Mouse (Mus musculus) gastrocnemius, adult 2 months (tissue): ENCODE data around the gene Dnm3. TPM values are rescaled to one million over a fixed set of nuclear protein-coding genes. Genes with fewer than 3 reads are reported as not detected.

Source experiments
- DNase-seq: peaks from one replicate; pipeline ENCODE4 v3.0.0; 2022
- H3K27ac ChIP-seq: fragments of 200-600 bp; 2 replicates; pipeline ENCODE4 v1.8.1; 2022; ENCODE audit warnings: mild to moderate bottlenecking
- H3K4me3 ChIP-seq: fragments of 200-600 bp; 2 replicates; pipeline ENCODE4 v1.8.1; 2022; ENCODE audit warnings: mild to moderate bottlenecking, moderate library complexity
- CTCF ChIP-seq: fragments of 200-600 bp; IDR thresholded peaks from 2 replicates; pipeline ENCODE4 v1.8.1; 2022; ENCODE audit warnings: antibody characterized with exemption, mild to moderate bottlenecking, moderate library complexity
- intact Hi-C: fragments of 180-260 bp; cut with DNase I; formaldehyde crosslinking; loops from one replicate; pipeline ENCODE4 v1.15.1; 2025
- total RNA-seq, 2 experiments: library from RNA; stranded (reverse); gene quantifications; 2 replicates each; pipeline ENCODE4 v1.2.3; 2021

The Dnm3 gene
- total RNA-seq, 2 experiments from 2014 or later: 6.5 to 8.7 TPM

DNA sequence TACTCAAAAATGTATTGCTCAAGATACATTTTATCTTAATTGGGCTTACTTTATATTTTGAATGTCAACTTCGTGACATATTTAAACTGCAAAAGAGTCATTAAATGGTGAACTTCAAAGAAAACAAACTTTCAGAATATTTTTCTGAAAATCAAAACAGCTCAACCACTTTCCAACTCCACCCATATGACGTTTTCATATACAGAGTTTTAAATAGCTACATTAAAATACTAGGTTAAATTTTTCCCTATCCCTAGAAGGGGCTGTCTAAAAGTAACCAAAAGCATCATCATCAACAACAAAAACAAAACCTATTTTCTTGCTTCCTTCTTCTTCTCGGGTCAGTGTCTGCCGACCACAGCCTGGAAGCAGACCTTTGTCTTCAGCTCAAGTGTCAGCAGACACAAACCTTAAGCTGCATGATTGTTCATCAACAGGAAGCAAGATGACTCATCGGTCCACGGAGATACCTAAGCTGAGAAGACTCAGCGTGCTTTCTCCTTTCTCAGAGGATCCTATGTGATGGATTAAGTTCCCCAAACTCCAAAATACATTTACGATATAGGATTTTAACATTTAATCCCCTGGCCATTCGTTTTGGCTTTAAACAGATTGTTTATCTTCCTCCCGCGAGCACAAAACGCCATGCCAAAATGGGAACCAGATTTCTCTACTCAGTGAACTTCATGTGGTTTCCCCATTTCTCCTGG is 270.7 kb downstream of the Dnm3 start:
- peak overlapping the region; percentile 64 for H3K4me3 ChIP-seq
- peak overlapping the region; percentile 73 for H3K27ac ChIP-seq
- TF ChIP-seq CTCF: no peak
- intact Hi-C loops: no loop called here
- DNase-seq: peak; percentile 35

GRCm38 (mm10) chr1:162202465-162203348 is 275.1 kb downstream of the Dnm3 start:
- no peak for TF ChIP-seq CTCF
- intact Hi-C loops: no loop called here
- no peak overlapping the region for H3K4me3 ChIP-seq
- no peak for DNase-seq
- H3K27ac ChIP-seq: peak overlapping the region; percentile 28; the same call in 1 of the 2 replicates

DNA sequence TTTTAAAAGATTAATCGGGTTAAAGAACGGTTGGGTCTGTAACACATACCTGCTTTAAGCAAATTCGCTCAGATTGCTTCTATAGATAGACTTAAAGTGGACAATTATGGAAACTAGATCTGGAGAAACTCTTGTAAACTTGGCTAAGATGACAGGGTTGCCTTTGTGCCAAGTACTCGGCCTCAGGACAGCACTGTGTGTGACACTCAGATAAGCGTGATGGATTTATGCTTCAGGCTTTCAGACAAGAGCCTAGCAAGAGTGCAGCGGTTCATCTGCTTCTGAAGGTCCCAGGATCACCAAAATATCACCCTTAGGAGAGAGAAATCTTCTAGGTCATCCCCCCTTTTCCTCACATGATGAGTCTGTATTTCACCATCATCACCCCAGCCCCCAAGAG is 277.4 kb downstream of the Dnm3 start:
- TF ChIP-seq CTCF: no peak
- no peak overlapping the region for H3K4me3 ChIP-seq
- DNase-seq: no peak
- no peak overlapping the region for H3K27ac ChIP-seq
- intact Hi-C loops: no loop called here

DNA sequence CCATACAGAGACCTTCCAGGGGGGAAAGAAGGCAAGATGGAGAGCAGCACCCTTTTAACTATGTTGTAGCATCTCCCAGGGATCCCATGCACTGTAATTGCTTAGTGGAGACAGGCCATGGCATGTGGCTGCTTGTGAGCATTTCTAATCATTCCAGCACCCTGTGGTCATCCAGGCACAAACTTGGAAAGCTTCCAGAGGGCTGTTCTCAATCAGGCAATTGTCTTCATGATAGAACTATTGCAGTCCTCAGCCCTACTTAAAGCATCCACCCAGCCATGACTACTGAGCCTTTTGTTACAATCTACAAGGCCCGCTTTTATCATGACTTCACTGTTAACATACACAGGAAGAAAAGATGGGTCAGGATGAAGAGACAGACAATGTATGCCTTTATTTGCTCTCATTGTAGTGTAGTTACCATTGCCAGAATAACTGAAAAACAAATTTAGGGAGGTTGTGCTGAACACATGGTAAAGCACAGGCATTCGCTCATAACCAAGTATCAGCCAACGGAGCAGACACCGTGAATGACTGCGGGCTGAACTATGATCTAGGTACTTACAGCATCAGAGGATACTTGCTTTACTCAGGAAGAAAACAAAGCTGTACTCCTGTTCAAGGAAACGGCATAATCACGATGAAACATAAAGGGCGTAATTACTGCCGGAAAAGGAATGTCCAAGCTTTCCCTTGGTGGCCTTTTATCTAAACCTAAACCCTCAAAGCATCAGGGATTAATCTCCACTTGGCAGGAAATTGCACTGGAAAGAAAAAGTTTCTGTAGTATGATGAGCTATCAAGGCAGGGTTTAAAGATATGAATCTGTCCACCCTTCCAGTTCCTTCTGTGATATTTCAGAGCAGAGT is 280.8 kb downstream of the Dnm3 start:
- Histone ChIP-seq H3K4me3 (no peak overlapping the region), H3K27ac (no peak overlapping the region)
- DNase-seq: no peak
- intact Hi-C loops: no loop called here
- no peak for TF ChIP-seq CTCF

DNA sequence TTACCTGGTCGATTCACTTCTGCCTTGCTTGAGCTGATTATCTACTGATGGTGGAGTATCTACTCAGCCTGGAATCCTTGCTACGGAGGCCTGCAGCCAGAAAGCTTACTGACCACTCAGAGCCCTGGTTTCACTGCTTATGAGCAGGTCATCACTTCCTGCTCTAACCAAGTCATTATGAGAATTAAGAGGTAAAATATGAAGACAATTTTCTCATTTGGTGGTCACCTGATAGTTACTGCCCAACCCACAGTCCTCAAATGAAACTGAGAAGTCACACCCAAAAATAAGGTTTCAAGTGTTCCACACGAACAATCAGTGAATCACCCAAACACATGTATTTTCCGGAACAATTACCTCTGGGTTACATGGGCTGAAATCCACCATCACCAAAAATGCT is 289.1 kb downstream of the Dnm3 start:
- intact Hi-C loops: no loop called here
- no peak overlapping the region for H3K4me3 ChIP-seq
- no peak for DNase-seq
- H3K27ac ChIP-seq: no peak overlapping the region; the same call in 1 of the 2 replicates
- TF ChIP-seq CTCF: no peak

GRCm38 (mm10) chr1:162187352-162188120 is 290.3 kb downstream of the Dnm3 start:
- H3K27ac ChIP-seq: peak overlapping the region; percentile 78
- peak overlapping the region; percentile 31 for H3K4me3 ChIP-seq
- intact Hi-C loops: no loop called here
- peak; percentile 29 for DNase-seq
- no peak for TF ChIP-seq CTCF

- no peak for TF ChIP-seq CTCF
- intact Hi-C loops: no loop called here
- Histone ChIP-seq H3K4me3 (peak overlapping the region; percentile 31), H3K27ac (peak overlapping the region; percentile 78)
- DNase-seq: no peak
Observed at GRCm38 (mm10) chr1:162186470-162187351, 291.1 kb downstream of the Dnm3 start.

DNA sequence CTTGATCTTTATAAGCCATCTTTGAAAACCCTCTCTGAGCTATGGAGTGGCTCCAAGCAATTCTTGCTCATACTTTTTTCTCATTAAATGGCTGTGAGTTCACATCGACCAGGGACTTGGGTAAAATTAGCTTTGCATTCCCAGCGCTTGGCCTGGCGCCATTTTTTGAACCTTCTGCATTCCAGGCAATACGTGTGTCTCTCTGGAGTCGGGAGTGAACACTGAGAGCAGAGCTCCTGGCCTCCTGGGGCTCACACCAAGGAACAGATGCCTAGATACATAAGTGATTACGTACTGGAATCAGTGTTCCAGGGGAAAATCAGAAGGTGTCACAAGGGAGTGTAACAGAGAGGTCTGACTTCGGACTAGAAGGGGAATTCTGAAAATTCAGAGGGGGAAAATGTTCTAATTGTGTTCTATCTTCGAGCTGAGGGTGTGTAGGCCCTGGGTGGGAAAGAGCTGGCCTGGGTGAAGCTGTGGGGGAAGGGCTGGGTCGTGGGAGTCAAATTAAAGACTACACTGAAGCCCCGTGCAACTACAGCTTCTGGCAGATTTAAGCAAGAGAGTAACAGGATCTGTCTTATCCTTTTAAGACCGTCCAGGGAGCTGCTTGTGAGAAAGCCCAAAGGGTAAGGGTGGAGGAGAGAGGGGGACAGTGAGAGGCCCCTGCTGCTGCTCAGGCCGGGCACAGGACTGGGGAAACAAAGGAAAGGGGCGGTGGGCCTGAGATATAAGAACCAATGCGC is 293.7 kb downstream of the Dnm3 start:
- no peak for TF ChIP-seq CTCF
- intact Hi-C loops: no loop called here
- peak; percentile 80 for DNase-seq
- peak overlapping the region; percentile 73 for H3K27ac ChIP-seq
- H3K4me3 ChIP-seq: peak overlapping the region; percentile 34

- no peak for TF ChIP-seq CTCF
- intact Hi-C loops: no loop called here
- no peak for DNase-seq
- no peak overlapping the region; the same call in 1 of the 2 replicates for H3K4me3 ChIP-seq
- H3K27ac ChIP-seq: peak overlapping the region; percentile 73
Observed at GRCm38 (mm10) chr1:162183438-162183837, 294.4 kb downstream of the Dnm3 start.

DNA sequence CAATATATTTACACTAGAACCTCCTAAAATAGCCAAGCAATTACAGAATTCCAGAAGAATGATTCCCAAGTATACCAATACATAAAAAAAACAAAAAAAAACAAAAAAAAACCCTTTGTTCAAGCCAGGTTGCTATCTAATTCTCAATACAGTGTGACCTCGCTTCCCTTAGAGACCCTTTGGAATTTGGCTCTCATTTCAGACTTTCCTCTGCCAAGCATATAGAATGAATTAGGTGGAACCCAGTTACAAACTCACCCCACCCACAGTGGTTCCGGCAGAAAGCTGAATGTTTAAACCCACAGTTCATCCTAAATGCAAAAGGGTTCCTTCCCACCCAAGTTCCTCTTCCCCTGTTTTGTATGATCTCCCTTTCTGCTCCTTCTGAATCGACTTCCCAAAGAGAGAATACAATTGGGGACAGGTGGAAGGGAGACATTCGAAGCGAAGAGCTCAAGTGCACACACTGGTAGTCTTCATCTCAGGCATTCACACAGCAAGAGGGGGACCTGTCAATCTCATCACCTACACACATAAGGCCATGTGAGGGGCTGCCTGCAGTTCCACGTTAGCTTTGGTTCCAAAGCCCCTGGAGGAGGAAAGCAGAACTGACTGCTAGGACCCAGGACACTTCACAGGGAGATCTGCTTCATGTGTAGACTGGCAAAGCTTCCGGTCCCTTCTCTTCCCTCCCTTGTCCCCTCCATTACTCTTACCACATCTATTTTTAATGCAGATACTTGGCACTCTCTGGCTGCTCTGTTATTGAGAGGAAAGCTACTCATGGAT is 296.5 kb downstream of the Dnm3 start:
- no peak for DNase-seq
- intact Hi-C loops: no loop called here
- no peak overlapping the region for H3K27ac ChIP-seq
- no peak for TF ChIP-seq CTCF
- no peak overlapping the region for H3K4me3 ChIP-seq
